Mouse (Mus musculus) liver, embryonic 13.5 days (tissue): ENCODE measurements at regions not wholly inside any gene's neighbourhood (a gene's known extent, or its start where the extent isn't known, plus 50 kb on each side); places are given as distances from the start of the nearest gene placed in this dataset.

Experiments
- ATAC-seq: fragments of 200-750 bp; cut with Nextera tagmentation; 2 replicates; pipeline ENCODE4 v1.8.0; 2017; ENCODE audit warnings: low read depth, mild to moderate bottlenecking, moderate number of reproducible peaks, moderate library complexity
- DNase-seq: peaks from one replicate; pipeline ENCODE4 v3.0.0; 2022
- H3K27ac ChIP-seq: fragments of 300-500 bp; sonication (generic); 2 replicates; pipeline ENCODE4 v1.5.1; 2015; ENCODE audit warnings: moderate library complexity, mild to moderate bottlenecking, inconsistent platforms
- H3K27me3 ChIP-seq: fragments of 300-500 bp; sonication (generic); 2 replicates; pipeline ENCODE4 v1.6.1; 2015; ENCODE audit warnings: mild to moderate bottlenecking, inconsistent platforms
- H3K36me3 ChIP-seq: fragments of 300-500 bp; sonication (generic); 2 replicates; pipeline ENCODE4 v1.6.1; 2015; ENCODE audit warnings: mild to moderate bottlenecking, inconsistent platforms
- H3K4me1 ChIP-seq: fragments of 300-500 bp; sonication (generic); replicated peaks from 2 replicates; pipeline ENCODE4 v1.6.1; 2015; ENCODE audit warnings: inconsistent platforms
- H3K4me2 ChIP-seq: fragments of 300-500 bp; sonication (generic); 2 replicates; pipeline ENCODE4 v1.6.1; 2015; ENCODE audit warnings: inconsistent platforms, mild to moderate bottlenecking, moderate library complexity
- H3K4me3 ChIP-seq: fragments of 300-500 bp; sonication (generic); replicated peaks from 2 replicates; pipeline ENCODE4 v1.5.1; 2015; ENCODE audit warnings: mild to moderate bottlenecking, inconsistent platforms
- H3K9ac ChIP-seq: fragments of 300-500 bp; sonication (generic); 2 replicates; pipeline ENCODE4 v1.6.1; 2015; ENCODE audit warnings: mild to moderate bottlenecking, inconsistent platforms
- H3K9me3 ChIP-seq: fragments of 300-500 bp; sonication (generic); replicated peaks from 2 replicates; pipeline ENCODE4 v1.6.1; 2016; ENCODE audit warnings: inconsistent platforms
- WGBS: fragments of 180-500 bp; shearing (Covaris S2); methylation state at CpG from one replicate; pipeline ENCODE4 v1.1.7; 2015; ENCODE audit not compliant: insufficient replicate concordance; 5-methylcytosine and 5-hydroxymethylcytosine counted together

- no peak overlapping the region for H3K9ac ChIP-seq
- 80% methylated on average over 2 of the region's 2 CpGs for WGBS
- no peak overlapping the region for H3K4me2 ChIP-seq
- no peak for DNase-seq
- no peaks in the 10 kb centered on the region for H3K9me3 ChIP-seq
- no peaks in the 10 kb centered on the region for H3K27me3 ChIP-seq
- H3K4me3 ChIP-seq, result no peak overlapping the region
- H3K4me1 ChIP-seq, result peaks cover 18% of the 10 kb centered on the region
- H3K36me3 ChIP-seq, result no peaks in the 10 kb centered on the region
- no peak for ATAC-seq
- no peak overlapping the region for H3K27ac ChIP-seq
These were observed 352.5 kb upstream of the Zmiz1 start for GRCm38 (mm10) chr14:25106451-25106850.

DNA sequence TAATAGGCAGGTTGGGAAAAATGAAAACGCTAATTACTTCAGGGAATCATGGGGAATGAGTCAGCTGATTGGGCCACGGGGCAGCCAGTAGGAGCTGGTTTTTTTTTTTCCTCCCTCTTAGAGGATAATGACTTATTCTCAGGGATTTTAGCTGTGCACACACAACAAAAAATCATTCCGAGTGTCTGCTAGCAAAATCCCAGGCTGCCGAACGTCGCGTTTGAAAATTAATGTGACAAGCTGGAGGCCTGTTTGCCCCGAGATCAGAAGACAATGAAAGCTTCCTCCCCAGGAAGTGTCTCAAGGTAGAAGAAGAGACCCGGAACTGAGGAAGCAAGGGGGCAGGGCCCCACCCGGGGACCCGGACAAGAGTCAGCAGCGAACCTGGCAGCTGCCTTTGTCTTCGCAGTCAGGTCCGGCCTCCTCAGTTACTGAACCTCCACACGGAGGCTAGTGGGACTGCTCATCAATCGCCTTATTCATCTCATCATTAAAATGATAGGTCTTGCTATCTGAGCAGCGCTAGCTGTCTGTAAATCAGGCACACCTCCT lies 350.8 kb upstream of the Zmiz1 start:
- no peak overlapping the region for H3K4me3 ChIP-seq
- no peak overlapping the region for H3K27ac ChIP-seq
- no peaks in the 10 kb centered on the region for H3K9me3 ChIP-seq
- WGBS, result 17% methylated on average over 17 of the region's 17 CpGs
- peaks cover 18% of the 10 kb centered on the region for H3K4me1 ChIP-seq
- H3K4me2 ChIP-seq, result peak overlapping the region; percentile 37
- no peaks in the 10 kb centered on the region for H3K36me3 ChIP-seq
- H3K27me3 ChIP-seq, result no peaks in the 10 kb centered on the region
- H3K9ac ChIP-seq, result no peak overlapping the region
- ATAC-seq, result no peak
- no peak for DNase-seq

- H3K9me3 ChIP-seq, result no peaks in the 10 kb centered on the region
- peak overlapping the region; percentile 37 for H3K4me2 ChIP-seq
- no peak overlapping the region for H3K27ac ChIP-seq
- whole genome bisulfite sequencing, result 4% methylated on average over 8 of the region's 8 CpGs
- H3K4me1 ChIP-seq, result peaks cover 18% of the 10 kb centered on the region
- no peaks in the 10 kb centered on the region for H3K36me3 ChIP-seq
- no peak overlapping the region for H3K9ac ChIP-seq
- peak; percentile 3 for DNase-seq
- ATAC-seq, result 0 out of 2 replicates have a peak, but pooled peaks have one; percentile 29
- H3K27me3 ChIP-seq, result no peaks in the 10 kb centered on the region
- no peak overlapping the region for H3K4me3 ChIP-seq
These were observed 350.2 kb upstream of the Zmiz1 start for GRCm38 (mm10) chr14:25108701-25109290.

DNA sequence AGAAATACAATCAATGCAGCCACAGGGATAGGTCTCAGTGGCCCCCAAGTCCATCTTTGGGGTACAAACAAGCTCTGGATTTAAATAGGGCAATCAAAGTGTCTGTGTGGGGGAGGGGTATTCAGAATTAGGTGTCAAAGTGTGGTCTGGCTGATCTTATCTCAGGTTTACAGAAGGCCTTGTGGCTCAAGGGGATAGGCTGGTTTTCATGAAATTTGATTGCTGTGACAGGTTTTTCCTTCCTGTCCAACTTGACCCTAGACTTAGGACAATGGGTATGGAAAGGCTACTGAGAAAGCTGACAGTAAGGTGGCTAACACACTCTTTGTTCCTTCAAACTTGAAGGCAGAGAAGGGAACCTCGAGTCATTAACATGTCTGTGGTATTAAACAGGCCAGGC lies 349.3 kb upstream of the Zmiz1 start:
- WGBS, result 3% methylated on average over 1 of the region's 1 CpGs
- H3K4me1 ChIP-seq, result peaks cover 18% of the 10 kb centered on the region
- no peak for ATAC-seq
- no peak for DNase-seq
- no peaks in the 10 kb centered on the region for H3K9me3 ChIP-seq
- H3K27me3 ChIP-seq, result no peaks in the 10 kb centered on the region
- no peak overlapping the region for H3K27ac ChIP-seq
- H3K4me2 ChIP-seq, result no peak overlapping the region
- no peak overlapping the region for H3K9ac ChIP-seq
- H3K36me3 ChIP-seq, result no peaks in the 10 kb centered on the region
- H3K4me3 ChIP-seq, result no peak overlapping the region

- DNase-seq (no peak), ATAC-seq (no peak)
- Histone ChIP-seq H3K27me3 (no peaks in the 10 kb centered on the region), H3K9me3 (no peaks in the 10 kb centered on the region), H3K4me1 (peaks cover 18% of the 10 kb centered on the region), H3K4me3 (no peak overlapping the region), H3K27ac (no peak overlapping the region), H3K9ac (no peak overlapping the region), H3K36me3 (no peaks in the 10 kb centered on the region), H3K4me2 (no peak overlapping the region)
- WGBS, result 40% methylated on average over 10 of the region's 10 CpGs
These were observed 346.2 kb upstream of the Zmiz1 start for GRCm38 (mm10) chr14:25112832-25113231.

DNA sequence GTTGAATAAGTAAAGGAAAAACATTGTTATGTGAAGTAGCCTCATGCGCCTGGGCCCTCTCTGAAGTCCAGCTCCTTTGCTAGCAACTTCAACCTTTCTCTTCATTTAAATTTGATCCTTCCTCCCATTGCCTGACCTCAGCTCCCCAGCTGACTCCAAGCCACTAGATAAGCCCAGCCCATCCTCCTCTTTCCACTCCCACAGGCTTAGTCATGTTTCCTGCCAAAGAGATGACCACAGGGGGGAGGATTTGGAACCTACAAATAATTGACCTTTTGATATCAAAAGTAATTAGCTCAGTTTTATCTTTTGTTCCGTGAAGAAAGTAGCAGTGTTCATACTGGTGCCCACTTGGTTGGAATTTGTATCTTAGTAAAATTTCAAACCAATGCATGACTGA lies 345.7 kb upstream of the Zmiz1 start:
- H3K9ac ChIP-seq, result no peak overlapping the region
- peaks cover 13% of the 10 kb centered on the region for H3K4me1 ChIP-seq
- no peaks in the 10 kb centered on the region for H3K36me3 ChIP-seq
- 55% methylated on average over 2 of the region's 2 CpGs for WGBS
- H3K4me2 ChIP-seq, result no peak overlapping the region
- no peak overlapping the region for H3K4me3 ChIP-seq
- H3K27me3 ChIP-seq, result no peaks in the 10 kb centered on the region
- DNase-seq, result no peak
- no peak overlapping the region for H3K27ac ChIP-seq
- ATAC-seq, result no peak
- no peaks in the 10 kb centered on the region for H3K9me3 ChIP-seq

GRCm38 (mm10) chr14:25116424-25116823 lies 342.6 kb upstream of the Zmiz1 start:
- Histone ChIP-seq H3K9ac (no peak overlapping the region), H3K4me1 (no peaks in the 10 kb centered on the region), H3K36me3 (no peaks in the 10 kb centered on the region), H3K27me3 (no peaks in the 10 kb centered on the region), H3K4me2 (no peak overlapping the region), H3K4me3 (no peak overlapping the region), H3K27ac (no peak overlapping the region), H3K9me3 (no peaks in the 10 kb centered on the region)
- WGBS, result 32% methylated on average over 4 of the region's 4 CpGs
- DNase-seq (peak; percentile 27), ATAC-seq (no peak)

DNA sequence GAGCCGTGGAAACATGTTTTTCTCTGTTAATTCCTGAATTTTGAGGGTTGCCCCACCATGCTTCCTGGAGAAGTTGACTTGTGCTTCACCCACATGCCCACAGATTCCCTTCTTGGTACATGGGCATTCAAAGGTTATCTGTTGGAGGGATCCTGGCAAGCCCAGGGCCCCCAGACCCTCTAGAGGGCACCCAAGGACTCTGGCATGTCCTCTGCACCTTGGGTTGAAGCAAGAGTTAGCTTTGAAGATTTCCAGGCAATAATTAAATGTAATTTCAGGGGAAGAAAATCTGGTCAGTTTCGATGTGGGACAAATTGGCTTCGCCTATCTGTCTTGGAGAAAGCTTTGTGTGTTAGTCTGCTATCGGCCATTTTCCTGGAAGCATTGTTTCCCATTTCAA lies 339.0 kb upstream of the Zmiz1 start:
- no peak overlapping the region for H3K9ac ChIP-seq
- DNase-seq (no peak), ATAC-seq (no peak)
- WGBS, result 63% methylated on average over 4 of the region's 4 CpGs
- no peaks in the 10 kb centered on the region for H3K9me3 ChIP-seq
- no peaks in the 10 kb centered on the region for H3K4me1 ChIP-seq
- H3K4me3 ChIP-seq, result no peak overlapping the region
- no peak overlapping the region for H3K27ac ChIP-seq
- no peak overlapping the region for H3K4me2 ChIP-seq
- no peaks in the 10 kb centered on the region for H3K36me3 ChIP-seq
- no peaks in the 10 kb centered on the region for H3K27me3 ChIP-seq

DNA sequence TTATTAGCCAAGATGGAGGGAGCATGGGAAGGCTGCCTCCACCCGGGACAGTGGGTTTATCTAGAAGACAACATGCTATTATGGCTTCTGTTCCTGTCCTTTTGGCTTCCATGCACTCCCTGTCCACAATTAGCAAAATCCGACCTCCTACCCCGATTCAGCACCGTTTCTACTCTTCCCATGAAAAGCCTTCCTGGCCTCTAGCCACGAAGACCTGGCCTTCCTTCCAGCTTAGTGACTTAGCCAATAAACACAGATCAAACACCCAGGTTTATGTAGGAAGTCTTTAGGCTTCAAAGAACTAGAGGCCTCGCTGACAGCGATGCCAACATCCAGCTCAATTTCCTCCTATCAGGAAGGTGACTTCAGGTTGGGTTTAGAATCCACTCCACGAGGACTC lies 338.5 kb upstream of the Zmiz1 start:
- Histone ChIP-seq H3K9me3 (no peaks in the 10 kb centered on the region), H3K27me3 (no peaks in the 10 kb centered on the region), H3K4me3 (no peak overlapping the region), H3K4me1 (no peaks in the 10 kb centered on the region), H3K27ac (no peak overlapping the region), H3K4me2 (no peak overlapping the region), H3K9ac (no peak overlapping the region), H3K36me3 (no peaks in the 10 kb centered on the region)
- ATAC-seq (no peak), DNase-seq (no peak)
- 47% methylated on average over 8 of the region's 8 CpGs for WGBS

DNA sequence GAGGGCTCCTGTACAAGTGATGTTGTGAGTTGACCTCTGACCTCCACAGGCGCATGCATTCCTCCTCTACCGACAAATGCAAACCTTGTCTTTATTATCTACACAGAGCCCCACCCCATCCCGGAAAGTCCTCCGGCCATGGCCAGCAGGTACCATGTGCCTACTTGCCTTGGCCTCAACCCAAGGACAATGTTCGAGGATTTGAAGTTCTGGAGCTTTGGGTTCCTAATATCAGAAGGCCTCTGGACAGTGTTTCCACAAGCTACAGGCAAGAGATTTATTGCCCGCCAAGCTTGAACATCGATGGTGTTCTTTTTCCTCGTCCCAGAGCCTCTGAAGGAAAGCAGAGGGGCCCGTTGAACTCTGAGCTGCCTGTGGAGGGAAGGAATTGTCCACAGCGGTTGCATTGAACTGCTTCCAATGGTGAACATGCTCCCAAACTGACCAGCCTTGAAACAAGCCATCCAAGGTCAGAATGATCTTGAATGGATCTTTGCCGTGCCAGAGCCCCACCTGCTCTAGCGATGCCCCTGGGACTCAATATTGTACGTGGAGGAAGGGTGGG lies 335.9 kb upstream of the Zmiz1 start:
- Histone ChIP-seq H3K9ac (no peak overlapping the region), H3K4me3 (no peak overlapping the region), H3K36me3 (no peaks in the 10 kb centered on the region), H3K27me3 (no peaks in the 10 kb centered on the region), H3K27ac (no peak overlapping the region), H3K4me1 (no peaks in the 10 kb centered on the region), H3K9me3 (no peaks in the 10 kb centered on the region), H3K4me2 (no peak overlapping the region)
- DNase-seq (no peak), ATAC-seq (no peak)
- 69% methylated on average over 13 of the region's 13 CpGs for WGBS

GRCm38 (mm10) chr14:25123541-25124337 lies 335.2 kb upstream of the Zmiz1 start:
- no peak for ATAC-seq
- 67% methylated on average over 18 of the region's 18 CpGs for WGBS

More at GRCm38 (mm10) chr14:25123541-25124337, 335.2 kb upstream of the Zmiz1 start:
- no peak for DNase-seq
- Histone ChIP-seq H3K36me3 (no peaks in the 10 kb centered on the region), H3K4me3 (no peak overlapping the region), H3K27me3 (no peaks in the 10 kb centered on the region), H3K9ac (no peak overlapping the region), H3K27ac (no peak overlapping the region), H3K9me3 (no peaks in the 10 kb centered on the region), H3K4me2 (no peak overlapping the region), H3K4me1 (no peaks in the 10 kb centered on the region)
